Mouse (Mus musculus): Measurements from ENCODE around the gene Ubxn11.

DNA sequence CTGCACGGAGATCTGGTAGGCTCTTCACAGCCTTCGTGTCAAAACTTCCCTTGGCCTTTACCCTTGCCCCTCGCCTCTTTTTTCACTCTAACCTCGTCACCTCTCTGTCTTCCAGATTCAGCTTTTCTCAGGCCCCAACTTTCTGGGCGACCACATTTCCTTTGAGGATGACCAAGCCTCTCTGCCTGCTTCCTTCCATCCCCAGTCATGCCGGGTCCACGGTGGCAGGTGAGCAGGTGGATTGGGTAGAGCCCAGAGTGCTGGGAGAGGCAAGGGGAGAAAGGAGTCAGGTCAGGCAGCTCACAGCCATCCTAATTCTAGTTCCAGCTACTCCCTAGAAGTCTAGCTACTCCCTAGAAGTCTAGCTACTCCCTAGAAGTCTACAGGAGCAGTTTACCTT, 19.9 kb upstream of the Ubxn11 start:
- TF ChIP-seq POLR2A (IDR thresholded peaks at IDR 0.05; ENCODE audit: low read depth, low read length) (no peak), CTCF (IDR thresholded peaks at IDR 0.05; ENCODE audit: extremely low read depth, insufficient read depth, insufficient read length, insufficient replicate concordance) (no peak)

Data from spleen, adult 2 months (tissue).